Mouse (Mus musculus): ENCODE measurements around the gene Slc16a10. TPM values are rescaled to one million over a fixed set of nuclear protein-coding genes. Genes with fewer than 3 reads are reported as not detected.

Gene Slc16a10
- polyA plus RNA-seq, 1 experiment from 2014 or later: 16.5 TPM

DNA sequence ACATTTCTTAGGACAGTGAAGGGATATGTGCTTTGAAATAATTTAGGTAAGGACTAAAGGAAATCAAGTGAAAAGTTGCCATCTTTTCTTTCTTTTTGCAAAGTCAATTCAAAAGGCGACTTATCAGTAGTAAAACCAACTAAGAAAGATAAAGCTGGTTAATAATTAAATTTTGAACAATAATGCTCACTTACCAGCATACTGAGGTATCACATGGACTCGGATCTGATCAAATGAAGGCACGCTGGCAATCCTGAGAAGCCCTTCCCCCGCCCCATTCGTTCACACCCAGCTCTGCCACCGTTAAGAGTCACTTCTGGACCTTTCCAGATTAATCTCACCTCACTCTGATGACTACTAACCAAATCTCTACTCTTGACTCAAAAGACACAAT, 64.1 kb downstream of the Slc16a10 start:
- Histone ChIP-seq H3K4me3 (replicated peaks) (no peak overlapping the region), H3K9me3 (no peaks in the 10 kb centered on the region), H3K27ac (no peak overlapping the region), H3K4me2 (no peak overlapping the region), H3K27me3 (replicated peaks) (no peaks in the 10 kb centered on the region), H3K36me3 (no peaks in the 10 kb centered on the region), H3K9ac (no peak overlapping the region), H3K4me1 (no peaks in the 10 kb centered on the region)
- peak; percentile 56; the same call in 1 of the 2 replicates for ATAC-seq (ENCODE audit: insufficient read depth, low FRiP score, low read depth)
- 62% methylated on average over 6 of the region's 6 CpGs for WGBS

DNA sequence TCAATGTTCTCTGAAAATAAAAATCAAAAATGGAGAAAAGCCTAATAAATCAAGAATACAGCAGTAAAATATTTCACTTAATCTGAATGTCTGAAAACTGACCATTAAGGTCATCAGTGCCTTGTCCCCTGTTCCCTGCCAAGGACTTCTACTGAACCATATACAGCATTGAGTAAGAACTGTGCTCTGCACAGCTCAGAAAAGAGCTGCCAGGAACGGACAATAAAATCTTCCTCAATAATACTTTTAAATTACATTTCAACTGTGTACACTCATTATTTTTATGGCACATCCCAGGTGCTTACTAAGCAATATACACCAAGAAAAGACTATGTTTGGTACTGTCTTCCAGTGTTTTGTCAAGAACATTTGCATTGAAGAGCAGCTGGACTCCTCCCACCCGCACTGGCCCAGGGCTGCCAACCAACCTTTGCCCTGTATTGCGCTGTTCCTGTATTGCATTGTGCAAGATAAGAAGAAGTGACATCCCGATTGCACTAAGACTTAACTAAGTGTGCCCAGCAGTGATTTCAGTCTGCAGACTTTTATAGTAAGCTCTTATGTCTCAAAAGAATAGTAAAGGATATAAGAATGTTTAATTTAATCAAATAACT, 64.6 kb downstream of the Slc16a10 start:
- Histone ChIP-seq H3K4me3 (replicated peaks) (no peak overlapping the region), H3K36me3 (no peaks in the 10 kb centered on the region), H3K27me3 (replicated peaks) (no peaks in the 10 kb centered on the region), H3K9ac (no peak overlapping the region), H3K4me2 (no peak overlapping the region), H3K9me3 (no peaks in the 10 kb centered on the region), H3K27ac (no peak overlapping the region), H3K4me1 (no peaks in the 10 kb centered on the region)
- 59% methylated on average over 4 of the region's 4 CpGs for WGBS
- peak; percentile 84 for ATAC-seq (ENCODE audit: insufficient read depth, low FRiP score, low read depth)

DNA sequence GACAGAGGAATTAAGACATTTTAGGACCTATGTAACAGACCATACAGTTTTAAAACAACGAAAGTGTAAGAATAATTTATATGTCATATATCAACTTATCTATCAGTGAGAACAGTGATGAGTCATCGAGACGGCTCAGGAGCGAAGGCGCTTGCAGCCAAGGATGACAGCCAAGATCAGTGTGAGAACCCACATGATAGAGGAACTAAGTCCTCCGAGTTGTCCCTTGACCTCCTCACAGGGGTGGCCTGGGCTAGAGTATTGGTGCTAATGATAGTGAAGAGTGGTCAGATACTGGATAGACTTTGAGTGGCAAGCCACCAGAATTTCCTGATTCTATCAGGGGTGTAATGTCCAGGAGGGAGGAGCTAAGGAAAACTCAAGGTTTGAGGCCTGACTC, 68.5 kb downstream of the Slc16a10 start:
- ATAC-seq (ENCODE audit: insufficient read depth, low FRiP score, low read depth): no peak
- Histone ChIP-seq H3K27ac (no peak overlapping the region), H3K4me2 (no peak overlapping the region), H3K27me3 (replicated peaks) (no peaks in the 10 kb centered on the region), H3K4me3 (replicated peaks) (no peak overlapping the region), H3K36me3 (no peaks in the 10 kb centered on the region), H3K9me3 (no peaks in the 10 kb centered on the region), H3K9ac (no peak overlapping the region), H3K4me1 (no peaks in the 10 kb centered on the region)
- WGBS: 53% methylated on average over 6 of the region's 6 CpGs

DNA sequence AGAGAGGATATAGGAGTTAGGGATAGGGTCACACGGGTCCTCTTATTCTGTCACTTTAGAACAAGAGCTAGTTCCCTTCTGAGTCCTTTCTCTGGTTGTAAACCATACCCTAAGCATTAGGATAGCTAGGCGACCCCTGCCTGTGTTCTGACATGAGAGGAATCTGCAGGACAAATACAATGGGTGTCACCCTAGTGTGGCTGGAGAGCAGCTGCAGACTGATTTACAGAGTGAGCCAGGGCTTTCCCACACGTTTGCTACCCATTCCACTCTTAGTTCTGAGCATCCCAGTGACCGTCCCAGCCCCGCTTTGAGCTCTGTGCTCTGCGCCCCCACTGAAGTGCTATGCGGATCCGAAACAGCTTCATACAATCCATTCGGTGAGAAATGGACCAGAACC, 71.4 kb downstream of the Slc16a10 start:
- Histone ChIP-seq H3K27ac (no peak overlapping the region), H3K36me3 (no peaks in the 10 kb centered on the region)
- WGBS: 75% methylated on average over 9 of the region's 9 CpGs

DNA sequence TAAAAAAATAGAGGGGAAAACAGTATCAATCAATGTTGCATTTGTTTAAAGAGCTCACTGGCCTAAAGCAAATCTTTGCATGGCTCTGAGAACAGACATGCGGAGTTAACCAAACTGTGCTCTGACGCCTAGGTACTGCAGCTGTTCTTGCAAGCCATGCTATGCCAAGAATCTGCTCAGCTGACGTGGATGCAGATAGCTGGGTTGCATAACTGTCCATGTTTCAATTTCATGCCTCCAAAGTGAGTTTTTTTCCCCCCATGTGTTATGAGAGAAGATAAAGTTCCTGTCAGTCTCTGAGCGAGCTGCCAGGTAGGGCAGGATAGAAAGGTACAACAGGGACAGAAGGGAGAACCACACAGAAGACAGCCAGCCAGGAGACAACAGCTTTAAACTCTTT, 72.8 kb downstream of the Slc16a10 start:
- no peaks in the 10 kb centered on the region for H3K4me1 ChIP-seq
- H3K27me3 ChIP-seq (replicated peaks): no peaks in the 10 kb centered on the region
- no peaks in the 10 kb centered on the region for H3K36me3 ChIP-seq
- H3K4me3 ChIP-seq (replicated peaks): no peak overlapping the region
- no peaks in the 10 kb centered on the region for H3K9me3 ChIP-seq
- ATAC-seq (ENCODE audit: insufficient read depth, low FRiP score, low read depth): no peak; the same call in 1 of the 2 replicates
- peak overlapping the region; percentile 31; the same call in 1 of the 2 replicates for H3K27ac ChIP-seq
- no peak overlapping the region for H3K4me2 ChIP-seq
- 39% methylated on average over 4 of the region's 4 CpGs for WGBS
- no peak overlapping the region for H3K9ac ChIP-seq

More for the DNA sequence above, 71.4 kb downstream of the Slc16a10 start:
- no peak for ATAC-seq (ENCODE audit: insufficient read depth, low FRiP score, low read depth)
- H3K4me2 ChIP-seq: no peak overlapping the region
- H3K9ac ChIP-seq: no peak overlapping the region
- no peaks in the 10 kb centered on the region for H3K27me3 ChIP-seq (replicated peaks)
- H3K4me3 ChIP-seq (replicated peaks): no peak overlapping the region
- H3K9me3 ChIP-seq: no peaks in the 10 kb centered on the region
- H3K4me1 ChIP-seq: no peaks in the 10 kb centered on the region

DNA sequence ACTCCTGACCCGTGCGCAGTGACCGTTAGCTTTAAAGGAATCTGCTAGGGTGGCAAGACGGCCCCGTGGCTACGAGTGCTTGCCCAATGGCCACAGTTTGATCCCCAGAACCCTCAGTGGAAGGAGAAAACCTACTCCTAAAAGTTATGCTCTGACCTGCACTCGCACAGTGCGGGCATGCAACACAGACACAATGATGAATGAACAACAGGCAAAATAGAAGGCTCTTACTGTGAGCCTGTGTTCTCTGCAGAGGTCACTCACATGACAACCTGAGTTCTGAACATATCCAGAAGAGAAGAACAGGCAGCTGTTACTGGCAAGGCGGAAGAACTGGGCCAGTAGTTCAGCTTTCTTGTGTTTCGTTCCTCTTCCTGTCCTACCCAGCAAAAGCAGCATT, 73.5 kb downstream of the Slc16a10 start:
- no peak for ATAC-seq (ENCODE audit: insufficient read depth, low FRiP score, low read depth)
- Histone ChIP-seq H3K4me2 (no peak overlapping the region), H3K36me3 (no peaks in the 10 kb centered on the region), H3K27me3 (replicated peaks) (no peaks in the 10 kb centered on the region), H3K4me1 (no peaks in the 10 kb centered on the region), H3K9me3 (no peaks in the 10 kb centered on the region), H3K4me3 (replicated peaks) (no peak overlapping the region), H3K9ac (no peak overlapping the region), H3K27ac (peak overlapping the region; percentile 31; the same call in 1 of the 2 replicates)
- 57% methylated on average over 10 of the region's 10 CpGs for WGBS

DNA sequence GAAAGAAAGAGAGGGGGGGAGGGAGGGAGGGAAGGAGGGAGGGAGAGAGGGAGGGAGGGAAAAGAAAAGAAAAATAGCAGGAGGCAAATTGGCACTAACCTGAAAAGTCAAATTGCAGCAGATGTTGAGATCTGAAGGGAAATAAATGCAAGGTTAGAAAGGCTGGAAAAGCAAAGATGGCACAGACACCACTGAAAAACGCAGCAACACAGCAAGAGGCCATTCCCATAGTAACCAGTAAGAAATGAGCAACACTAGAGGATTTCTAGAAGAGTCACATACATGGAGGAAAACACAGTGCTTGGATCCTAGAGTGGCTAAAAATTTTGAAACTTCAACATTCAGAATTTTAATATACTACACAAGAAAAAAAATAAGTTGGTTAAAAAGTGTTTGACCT, 74.5 kb downstream of the Slc16a10 start:
- H3K4me2 ChIP-seq: no peak overlapping the region
- H3K9me3 ChIP-seq: no peaks in the 10 kb centered on the region
- 60% methylated on average over 1 of the region's 1 CpGs for WGBS
- no peaks in the 10 kb centered on the region for H3K36me3 ChIP-seq
- no peak overlapping the region for H3K27ac ChIP-seq
- H3K27me3 ChIP-seq (replicated peaks): no peaks in the 10 kb centered on the region
- no peak overlapping the region for H3K9ac ChIP-seq
- no peaks in the 10 kb centered on the region for H3K4me1 ChIP-seq
- no peak overlapping the region for H3K4me3 ChIP-seq (replicated peaks)
- no peak for ATAC-seq (ENCODE audit: insufficient read depth, low FRiP score, low read depth)

DNA sequence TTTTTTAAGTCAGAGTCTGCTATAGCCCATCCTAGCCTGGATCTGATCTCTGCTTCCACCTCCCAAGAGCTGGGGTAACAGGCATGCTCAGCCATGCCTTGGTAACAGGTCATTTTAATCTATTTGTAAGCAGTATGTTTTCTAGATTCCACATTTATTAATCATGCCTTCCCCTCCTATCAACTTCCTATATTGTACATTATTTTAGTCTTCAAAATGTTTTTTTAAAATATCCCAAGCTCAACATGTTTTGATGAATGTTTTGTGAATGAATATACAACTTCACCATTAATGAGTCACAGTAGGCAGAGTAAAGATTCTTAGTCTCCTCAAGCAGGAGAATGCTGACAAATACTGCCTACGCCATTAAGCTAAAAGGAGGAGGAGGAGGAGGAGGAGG, 75.0 kb downstream of the Slc16a10 start:
- WGBS: 73% methylated on average over 1 of the region's 1 CpGs
- no peak overlapping the region for H3K4me3 ChIP-seq (replicated peaks)
- no peak overlapping the region for H3K27ac ChIP-seq
- H3K4me2 ChIP-seq: no peak overlapping the region
- no peaks in the 10 kb centered on the region for H3K4me1 ChIP-seq
- no peaks in the 10 kb centered on the region for H3K27me3 ChIP-seq (replicated peaks)
- no peaks in the 10 kb centered on the region for H3K36me3 ChIP-seq
- no peak for ATAC-seq (ENCODE audit: insufficient read depth, low FRiP score, low read depth)
- H3K9me3 ChIP-seq: no peaks in the 10 kb centered on the region
- no peak overlapping the region for H3K9ac ChIP-seq

DNA sequence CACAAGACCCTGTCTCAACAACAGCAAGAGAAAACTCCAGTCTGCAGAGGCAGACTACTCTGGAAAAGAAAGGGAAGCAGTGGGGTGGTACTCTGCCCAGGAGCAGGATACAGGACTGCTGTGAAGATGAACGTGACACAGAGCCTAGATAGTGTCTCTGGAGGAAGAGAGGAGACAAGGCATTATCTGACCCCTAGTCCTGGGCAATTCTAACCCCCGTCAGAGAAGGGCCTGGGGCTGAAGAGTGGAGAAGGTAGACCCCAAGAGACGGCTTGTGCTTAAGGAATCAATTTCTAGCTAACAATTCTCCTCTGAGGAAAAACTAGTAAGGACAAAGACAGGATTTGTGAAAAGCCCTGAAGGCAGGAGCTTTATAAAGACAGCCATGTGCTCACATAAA, 76.7 kb downstream of the Slc16a10 start:
- Histone ChIP-seq H3K4me2 (no peak overlapping the region), H3K9ac (no peak overlapping the region), H3K27ac (no peak overlapping the region), H3K4me1 (no peaks in the 10 kb centered on the region), H3K27me3 (replicated peaks) (no peaks in the 10 kb centered on the region), H3K9me3 (no peaks in the 10 kb centered on the region), H3K36me3 (no peaks in the 10 kb centered on the region), H3K4me3 (replicated peaks) (no peak overlapping the region)
- 72% methylated on average over 3 of the region's 3 CpGs for WGBS
- no peak for ATAC-seq (ENCODE audit: insufficient read depth, low FRiP score, low read depth)

DNA sequence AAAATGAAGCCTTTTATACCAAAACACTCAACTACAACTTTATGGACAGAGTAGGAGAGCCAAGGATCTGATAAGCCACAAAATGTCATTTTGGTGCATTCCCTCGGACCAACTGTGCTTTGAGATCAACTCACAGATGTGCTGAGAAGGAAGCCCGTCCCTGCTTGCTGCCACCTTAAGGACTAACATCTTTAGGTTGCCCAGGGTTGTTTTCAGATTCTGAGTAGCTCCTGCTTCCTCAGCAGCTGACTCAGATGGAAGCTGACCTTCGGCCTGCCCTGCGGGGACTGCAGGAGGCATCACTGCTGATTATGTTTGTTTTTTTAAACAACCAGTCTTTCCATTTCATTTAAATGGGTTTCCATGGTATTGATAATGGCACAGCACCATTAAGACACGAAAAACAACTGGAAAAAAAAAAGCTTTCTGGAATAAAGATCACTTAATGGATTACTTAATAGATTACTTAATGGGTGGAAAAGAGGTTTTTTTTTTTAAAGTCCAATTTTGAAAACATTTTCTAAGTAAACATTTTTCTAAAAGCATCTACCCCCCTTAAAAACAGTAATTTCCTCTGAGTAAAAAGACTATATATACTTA, 78.7 kb downstream of the Slc16a10 start:
- Histone ChIP-seq H3K4me2 (no peak overlapping the region), H3K9ac (no peak overlapping the region), H3K4me3 (replicated peaks) (no peak overlapping the region), H3K36me3 (no peaks in the 10 kb centered on the region), H3K27me3 (replicated peaks) (no peaks in the 10 kb centered on the region), H3K4me1 (no peaks in the 10 kb centered on the region), H3K9me3 (no peaks in the 10 kb centered on the region), H3K27ac (no peak overlapping the region; the same call in 1 of the 2 replicates)
- 35% methylated on average over 5 of the region's 5 CpGs for WGBS
- ATAC-seq (ENCODE audit: insufficient read depth, low FRiP score, low read depth): no peak

DNA sequence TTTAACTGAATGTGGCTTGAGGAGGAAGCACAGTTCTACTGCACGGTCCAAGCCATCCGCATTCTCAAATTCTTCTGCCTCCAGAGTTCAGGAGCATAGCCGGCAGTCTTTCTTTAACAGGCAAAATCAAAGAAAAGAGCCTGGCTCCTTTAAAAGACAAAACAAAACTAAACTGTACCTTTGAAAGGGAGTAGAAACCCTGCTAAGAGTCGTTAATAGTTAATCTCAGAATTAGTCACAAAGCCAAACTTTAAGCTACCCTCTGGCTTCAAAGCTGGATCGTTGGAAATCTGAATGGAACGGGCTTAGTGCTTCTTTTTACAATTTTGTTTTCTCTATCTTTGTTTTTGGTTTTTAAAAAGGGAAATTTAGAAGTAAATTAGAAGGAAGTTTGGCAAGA, 79.2 kb downstream of the Slc16a10 start:
- H3K4me2 ChIP-seq: no peak overlapping the region

DNA sequence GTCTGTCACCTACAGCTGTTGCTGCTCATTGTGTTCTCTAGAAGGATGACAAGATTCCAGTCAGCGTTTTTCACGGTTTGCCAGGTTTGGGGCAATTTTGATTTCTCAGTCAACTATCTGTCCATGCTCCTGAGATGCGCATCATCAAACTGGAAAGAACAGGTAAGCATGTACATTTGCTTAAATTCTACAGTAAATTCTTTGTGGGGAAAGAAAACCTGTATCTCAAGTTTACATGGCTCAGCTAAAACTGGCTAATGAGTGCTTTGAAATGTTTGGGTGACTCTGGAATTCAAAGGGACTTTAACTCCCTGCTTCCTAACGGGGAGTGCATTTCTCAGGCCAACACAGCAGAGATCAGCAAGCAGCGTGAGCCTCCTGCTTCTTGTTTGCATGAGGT, 80.1 kb downstream of the Slc16a10 start:
- no peak overlapping the region for H3K27ac ChIP-seq
- H3K4me3 ChIP-seq (replicated peaks): no peak overlapping the region
- no peaks in the 10 kb centered on the region for H3K36me3 ChIP-seq
- no peaks in the 10 kb centered on the region for H3K27me3 ChIP-seq (replicated peaks)
- H3K9me3 ChIP-seq: no peaks in the 10 kb centered on the region
- 80% methylated on average over 5 of the region's 5 CpGs for WGBS
- no peak for ATAC-seq (ENCODE audit: insufficient read depth, low FRiP score, low read depth)
- no peak overlapping the region for H3K9ac ChIP-seq
- H3K4me1 ChIP-seq: no peaks in the 10 kb centered on the region
- H3K4me2 ChIP-seq: no peak overlapping the region

More for the DNA sequence above, 79.2 kb downstream of the Slc16a10 start:
- Histone ChIP-seq H3K36me3 (no peaks in the 10 kb centered on the region), H3K27me3 (replicated peaks) (no peaks in the 10 kb centered on the region), H3K9ac (no peak overlapping the region), H3K9me3 (no peaks in the 10 kb centered on the region), H3K4me3 (replicated peaks) (no peak overlapping the region), H3K4me1 (no peaks in the 10 kb centered on the region), H3K27ac (no peak overlapping the region)
- WGBS: 53% methylated on average over 6 of the region's 6 CpGs
- ATAC-seq (ENCODE audit: insufficient read depth, low FRiP score, low read depth): no peak

DNA sequence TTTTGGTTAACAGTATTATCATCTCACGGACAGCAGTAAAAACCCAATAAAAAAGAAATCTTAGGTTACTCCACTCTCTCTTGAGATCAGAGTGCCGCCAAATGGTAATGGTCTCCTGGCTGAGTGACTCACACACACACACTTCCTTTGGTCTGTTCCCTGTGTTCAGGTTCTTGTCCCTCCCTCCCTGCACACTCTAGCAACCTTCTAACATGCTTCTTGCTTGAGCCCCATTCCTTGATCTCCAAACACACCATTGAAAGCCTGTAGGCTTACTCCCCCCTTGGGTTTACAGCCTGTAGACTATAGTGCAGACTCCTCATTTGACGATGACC, 83.3 kb downstream of the Slc16a10 start:
- ATAC-seq (ENCODE audit: insufficient read depth, low FRiP score, low read depth): no peak
- no peak overlapping the region for H3K4me2 ChIP-seq
- H3K4me3 ChIP-seq (replicated peaks): no peak overlapping the region
- WGBS: 79% methylated on average over 3 of the region's 3 CpGs
- no peaks in the 10 kb centered on the region for H3K9me3 ChIP-seq
- H3K27ac ChIP-seq: no peak overlapping the region
- no peaks in the 10 kb centered on the region for H3K4me1 ChIP-seq
- no peaks in the 10 kb centered on the region for H3K27me3 ChIP-seq (replicated peaks)
- no peak overlapping the region for H3K9ac ChIP-seq
- no peaks in the 10 kb centered on the region for H3K36me3 ChIP-seq
